Comparison of ENCODE assay signal across 8 mouse cellular contexts in genomic region chr2:26300808-26301174, GRCm38 (mm10). TPM values are rescaled to one million over a fixed set of nuclear protein-coding genes. Genes with fewer than 3 reads are reported as not detected.
DNase-seq lines count a peak whose midpoint lies in the region; ATAC-seq and TF ChIP-seq lines count a peak whose summit lies in the region.

No protein-coding gene starts in this region.

- 3% methylated on average over 3 of the region's 3 CpGs for WGBS in forebrain, embryonic 10.5 days
- 0% methylated on average over 3 of the region's 3 CpGs for WGBS in forebrain, embryonic 16.5 days
- 0% methylated on average over 3 of the region's 3 CpGs for WGBS in hindbrain, postnatal 0 days
- WGBS in midbrain, embryonic 11.5 days, result 0% methylated on average over 3 of the region's 3 CpGs

- no peak overlapping the region for H3K4me2 ChIP-seq in forebrain, embryonic 16.5 days (ENCODE audit: low read length)
- H3K4me2 ChIP-seq in hindbrain, postnatal 0 days (ENCODE audit: low read depth, low read length), result no peak overlapping the region
- no peak overlapping the region for H3K4me2 ChIP-seq in midbrain, embryonic 11.5 days

- no peaks in the 10 kb centered on the region for H3K36me3 ChIP-seq in forebrain, embryonic 10.5 days (replicated peaks)
- no peaks in the 10 kb centered on the region for H3K36me3 ChIP-seq in forebrain, embryonic 16.5 days (ENCODE audit: control insufficient read depth, insufficient read depth)
- H3K36me3 ChIP-seq in hindbrain, postnatal 0 days (ENCODE audit: insufficient read depth, low read length), result no peaks in the 10 kb centered on the region
- H3K36me3 ChIP-seq in midbrain, embryonic 11.5 days (ENCODE audit: control insufficient read depth, insufficient read depth, low read length), result no peaks in the 10 kb centered on the region

- intact Hi-C loops in gastrocnemius, adult 2 months (cut with DNase I), result loop anchor here (1.0 kb wide), 1 partner anchor 52 kb away; the partner anchor contains the start of gene Dnlz

- H3K27me3 ChIP-seq in forebrain, embryonic 10.5 days (ENCODE audit: poor library complexity, severe bottlenecking), result peaks cover 37% of the 10 kb centered on the region
- no peaks in the 10 kb centered on the region for H3K27me3 ChIP-seq in forebrain, embryonic 16.5 days (replicated peaks; ENCODE audit: control insufficient read depth, insufficient read depth, low read length)
- no peaks in the 10 kb centered on the region for H3K27me3 ChIP-seq in hindbrain, postnatal 0 days (ENCODE audit: insufficient read depth, low read length)
- no peaks in the 10 kb centered on the region for H3K27me3 ChIP-seq in midbrain, embryonic 11.5 days (ENCODE audit: control insufficient read depth, insufficient read depth, low read length)

- peak; percentile 96 for TF ChIP-seq CTCF in gastrocnemius, adult 2 months (IDR thresholded peaks at IDR 0.05)
- TF ChIP-seq CTCF in hindbrain, postnatal 0 days (IDR thresholded peaks at IDR 0.05; ENCODE audit: low read depth), result peak; percentile 94

- peak; percentile 82 for DNase-seq in forebrain, embryonic 10.5 days (ENCODE audit: extremely low spot score, low spot score)
- DNase-seq in cerebellum, postnatal 25 days, result peak; percentile 96
- DNase-seq in gastrocnemius, adult 2 months, result peak; percentile 88
- DNase-seq in hindbrain, postnatal 0 days (ENCODE audit: low spot score), result peak; percentile 92
- peak; percentile 71 to 94 for DNase-seq in left cerebral cortex, adult 8-10 months (ENCODE audit: low spot score in 2 of 2)
- DNase-seq in midbrain, embryonic 11.5 days (ENCODE audit: low spot score, missing footprints), result peak; percentile 99
- DNase-seq in spleen, adult 18-20 months, result peak; percentile 61 to 80

- ATAC-seq in forebrain, embryonic 16.5 days, result no peak
- ATAC-seq in hindbrain, postnatal 0 days, result peak; percentile 25; the same call in 1 of the 2 replicates
- no peak; the same call in 1 of the 2 replicates for ATAC-seq in midbrain, embryonic 11.5 days (ENCODE audit: low FRiP score)

- no peak overlapping the region for H3K9ac ChIP-seq in forebrain, embryonic 16.5 days (replicated peaks; ENCODE audit: low read depth, low read length)
- H3K9ac ChIP-seq in hindbrain, postnatal 0 days (replicated peaks; ENCODE audit: low read length), result no peak overlapping the region
- no peak overlapping the region for H3K9ac ChIP-seq in midbrain, embryonic 11.5 days (ENCODE audit: low read length)

- no peak overlapping the region for H3K4me3 ChIP-seq in forebrain, embryonic 10.5 days
- H3K4me3 ChIP-seq in forebrain, embryonic 16.5 days (replicated peaks; ENCODE audit: low read length), result no peak overlapping the region
- H3K4me3 ChIP-seq in gastrocnemius, adult 2 months, result no peak overlapping the region
- H3K4me3 ChIP-seq in hindbrain, postnatal 0 days (ENCODE audit: low read length), result no peak overlapping the region
- H3K4me3 ChIP-seq in midbrain, embryonic 11.5 days (ENCODE audit: low read depth, low read length), result no peak overlapping the region

- no peaks in the 10 kb centered on the region for H3K9me3 ChIP-seq in forebrain, embryonic 10.5 days
- H3K9me3 ChIP-seq in forebrain, embryonic 16.5 days (ENCODE audit: control insufficient read depth, low read length), result no peaks in the 10 kb centered on the region
- no peaks in the 10 kb centered on the region for H3K9me3 ChIP-seq in hindbrain, postnatal 0 days (ENCODE audit: low read length)
- H3K9me3 ChIP-seq in midbrain, embryonic 11.5 days (ENCODE audit: control insufficient read depth, low read length), result no peaks in the 10 kb centered on the region

- H3K27ac ChIP-seq in forebrain, embryonic 10.5 days, result 0 out of 2 replicates have a peak overlapping the region, but pooled peaks have one; percentile 71
- H3K27ac ChIP-seq in forebrain, embryonic 16.5 days (ENCODE audit: low read length), result no peak overlapping the region; the same call in 1 of the 2 replicates
- H3K27ac ChIP-seq in gastrocnemius, adult 2 months, result no peak overlapping the region
- peak overlapping the region; percentile 90; the same call in 1 of the 2 replicates for H3K27ac ChIP-seq in hindbrain, postnatal 0 days
- no peak overlapping the region for H3K27ac ChIP-seq in midbrain, embryonic 11.5 days (ENCODE audit: low read depth, low read length)

- peaks cover 47% of the 10 kb centered on the region for H3K4me1 ChIP-seq in forebrain, embryonic 10.5 days
- peaks cover 44% of the 10 kb centered on the region for H3K4me1 ChIP-seq in forebrain, embryonic 16.5 days (replicated peaks; ENCODE audit: control insufficient read depth, insufficient read depth, low read length)
- H3K4me1 ChIP-seq in hindbrain, postnatal 0 days (ENCODE audit: insufficient read depth, low read length), result peaks cover 37% of the 10 kb centered on the region
- peaks cover 32% of the 10 kb centered on the region for H3K4me1 ChIP-seq in midbrain, embryonic 11.5 days (ENCODE audit: control insufficient read depth, insufficient read depth, low read length)

RNA-seq across cellular contexts. Expression of gene Ccdc187, which starts 6.4 kb away (rescaled TPM):
- polyA plus RNA-seq in forebrain, embryonic 10.5 days (2016; fragmentation: Nextera tagmentation; extraction: Ambion mirVana), result 0.05 and 0.07 TPM in 2 replicates
- 0.15 and 0.24 TPM in 2 replicates for polyA plus RNA-seq in forebrain, embryonic 16.5 days (2015; fragmentation: Nextera tagmentation; extraction: Ambion mirVana)
- not detected for total RNA-seq in gastrocnemius, adult 2 months (2021)
- 1.3 and 2.7 TPM in 2 replicates for total RNA-seq in hindbrain, postnatal 0 days (2014; rRNA removed)
- polyA plus RNA-seq in hindbrain, postnatal 0 days (2015; fragmentation: Nextera tagmentation; extraction: Ambion mirVana), result 0.18 TPM in 2 replicates
- total RNA-seq in left cerebral cortex, adult 8-10 months (2022), result 1 to 10 TPM; 6.0 to 6.7 (median 6.4) TPM
- 0.05 and 0.10 TPM in 2 replicates for polyA plus RNA-seq in midbrain, embryonic 11.5 days (2014; fragmentation: Nextera tagmentation; extraction: Ambion mirVana)

RNA-seq across cellular contexts. Expression of gene Gpsm1, which starts 14.5 kb away (rescaled TPM):
- 77.9 and 78.0 TPM in 2 replicates for polyA plus RNA-seq in forebrain, embryonic 10.5 days (2016; fragmentation: Nextera tagmentation; extraction: Ambion mirVana)
- 136 and 160 TPM in 2 replicates for polyA plus RNA-seq in forebrain, embryonic 16.5 days (2015; fragmentation: Nextera tagmentation; extraction: Ambion mirVana)
- total RNA-seq in gastrocnemius, adult 2 months (2021), result 1 to 10 TPM; 2.3 to 2.6 TPM
- 310 and 330 TPM in 2 replicates for total RNA-seq in hindbrain, postnatal 0 days (2014; rRNA removed)
- 147 and 155 TPM in 2 replicates for polyA plus RNA-seq in hindbrain, postnatal 0 days (2015; fragmentation: Nextera tagmentation; extraction: Ambion mirVana)
- 10 to 100 TPM; 58.9 to 66.8 (median 60.5) TPM for total RNA-seq in left cerebral cortex, adult 8-10 months (2022)
- 46.2 and 53.3 TPM in 2 replicates for polyA plus RNA-seq in midbrain, embryonic 11.5 days (2014; fragmentation: Nextera tagmentation; extraction: Ambion mirVana)

RNA-seq across cellular contexts. Expression of gene Dnlz, which starts 51.1 kb away (rescaled TPM):
- polyA plus RNA-seq in forebrain, embryonic 10.5 days (2016; fragmentation: Nextera tagmentation; extraction: Ambion mirVana), result 33.8 and 37.2 TPM in 2 replicates
- polyA plus RNA-seq in forebrain, embryonic 16.5 days (2015; fragmentation: Nextera tagmentation; extraction: Ambion mirVana), result 30.4 and 32.5 TPM in 2 replicates
- total RNA-seq in gastrocnemius, adult 2 months (2021), result 10 to 100 TPM; 18.0 to 22.7 TPM
- 38.2 and 38.5 TPM in 2 replicates for total RNA-seq in hindbrain, postnatal 0 days (2014; rRNA removed)
- 25.6 and 28.2 TPM in 2 replicates for polyA plus RNA-seq in hindbrain, postnatal 0 days (2015; fragmentation: Nextera tagmentation; extraction: Ambion mirVana)
- total RNA-seq in left cerebral cortex, adult 8-10 months (2022), result 10 to 100 TPM; 24.5 to 27.8 (median 26.1) TPM
- 29.5 and 35.0 TPM in 2 replicates for polyA plus RNA-seq in midbrain, embryonic 11.5 days (2014; fragmentation: Nextera tagmentation; extraction: Ambion mirVana)

RNA-seq across cellular contexts. Expression of gene Card9, which starts 59.9 kb away (rescaled TPM):
- 1.00 and 1.2 TPM in 2 replicates for polyA plus RNA-seq in forebrain, embryonic 10.5 days (2016; fragmentation: Nextera tagmentation; extraction: Ambion mirVana)
- polyA plus RNA-seq in forebrain, embryonic 16.5 days (2015; fragmentation: Nextera tagmentation; extraction: Ambion mirVana), result 2.2 and 2.3 TPM in 2 replicates
- 1 to 10 TPM; 1.1 to 1.2 TPM for total RNA-seq in gastrocnemius, adult 2 months (2021)
- total RNA-seq in hindbrain, postnatal 0 days (2014; rRNA removed), result 2.0 and 24.2 TPM in 2 replicates
- polyA plus RNA-seq in hindbrain, postnatal 0 days (2015; fragmentation: Nextera tagmentation; extraction: Ambion mirVana), result 1.5 and 1.6 TPM in 2 replicates
- 1 to 10 TPM; 1.6 to 3.9 (median 3.0) TPM for total RNA-seq in left cerebral cortex, adult 8-10 months (2022)
- polyA plus RNA-seq in midbrain, embryonic 11.5 days (2014; fragmentation: Nextera tagmentation; extraction: Ambion mirVana), result 0.99 and 1.1 TPM in 2 replicates

Comparison
In these comparisons a context has a peak if more than half of its experiments do, and no peak if none do; other contexts are left out.
1. H3K27ac ChIP-seq: peak in forebrain, embryonic 10.5 days (single experiment) and hindbrain, postnatal 0 days (single experiment); none in forebrain, embryonic 16.5 days (single experiment), gastrocnemius, adult 2 months (single experiment) and midbrain, embryonic 11.5 days (single experiment).
2. Peak in every context shown above with its lines, with median percentiles within 50 percentile points of each other: DNase-seq.